Mouse (Mus musculus) midbrain, embryonic 11.5 days (tissue): Measurements from ENCODE around the gene Ubqln4. TPM values are rescaled to one million over a fixed set of nuclear protein-coding genes. Genes with fewer than 3 reads are reported as not detected.

Source experiments
- ATAC-seq: fragments of 200-750 bp; cut with Nextera tagmentation; 2 replicates; pipeline ENCODE4 v1.8.0; 2017; ENCODE audit warnings: moderate TSS enrichment, moderate library complexity; ENCODE audit not compliant: low FRiP score
- DNase-seq: peaks from one replicate; pipeline ENCODE4 v3.0.0; 2015; ENCODE audit warnings: low spot score; ENCODE audit errors: missing footprints
- H3K27ac ChIP-seq: fragments of 300-500 bp; sonication (generic); 2 replicates; pipeline ENCODE4 v1.5.1; 2014; ENCODE audit warnings: low read depth, low read length
- H3K27me3 ChIP-seq: fragments of 300-500 bp; sonication (generic); 2 replicates; pipeline ENCODE4 v1.6.1; 2014; ENCODE audit warnings: mild to moderate bottlenecking, low read length, moderate library complexity, mixed read lengths; ENCODE audit not compliant: control insufficient read depth, insufficient read depth
- H3K36me3 ChIP-seq: fragments of 300-500 bp; sonication (generic); 2 replicates; pipeline ENCODE4 v1.6.1; 2014; ENCODE audit warnings: mild to moderate bottlenecking, low read length, moderate library complexity, mixed read lengths; ENCODE audit not compliant: control insufficient read depth, insufficient read depth
- H3K4me1 ChIP-seq: fragments of 300-500 bp; sonication (generic); 2 replicates; pipeline ENCODE4 v1.6.1; 2014; ENCODE audit warnings: low read length; ENCODE audit not compliant: control insufficient read depth, insufficient read depth
- H3K4me2 ChIP-seq: fragments of 300-500 bp; sonication (generic); 2 replicates; pipeline ENCODE4 v1.6.1; 2014; ENCODE audit warnings: mild to moderate bottlenecking, moderate library complexity
- H3K4me3 ChIP-seq: fragments of 300-500 bp; sonication (generic); 2 replicates; pipeline ENCODE4 v1.5.1; 2014; ENCODE audit warnings: low read depth, low read length
- H3K9ac ChIP-seq: fragments of 300-500 bp; sonication (generic); 2 replicates; pipeline ENCODE4 v1.6.1; 2014; ENCODE audit warnings: low read length
- H3K9me3 ChIP-seq: fragments of 300-500 bp; sonication (generic); 2 replicates; pipeline ENCODE4 v1.6.1; 2016; ENCODE audit warnings: low read length; ENCODE audit not compliant: control insufficient read depth
- WGBS: fragments of 180-500 bp; shearing (Covaris S2); extraction: QIAGEN DNeasy Blood & Tissue Kit; methylation state at CpG from one replicate; pipeline ENCODE4 v1.1.7; 2014; 5-methylcytosine and 5-hydroxymethylcytosine counted together
- polyA plus RNA-seq: library from polyadenylated mRNA; unstranded; fragments of >200 nt; fragmentation: Nextera tagmentation; extraction: Ambion mirVana; gene quantifications from 2 replicates; pipeline ENCODE4 v1.2.1, GENCODE M21; 2014

The Ubqln4 gene
- polyA plus RNA-seq, 1 experiment from 2014 or later = 72.4 TPM

DNA sequence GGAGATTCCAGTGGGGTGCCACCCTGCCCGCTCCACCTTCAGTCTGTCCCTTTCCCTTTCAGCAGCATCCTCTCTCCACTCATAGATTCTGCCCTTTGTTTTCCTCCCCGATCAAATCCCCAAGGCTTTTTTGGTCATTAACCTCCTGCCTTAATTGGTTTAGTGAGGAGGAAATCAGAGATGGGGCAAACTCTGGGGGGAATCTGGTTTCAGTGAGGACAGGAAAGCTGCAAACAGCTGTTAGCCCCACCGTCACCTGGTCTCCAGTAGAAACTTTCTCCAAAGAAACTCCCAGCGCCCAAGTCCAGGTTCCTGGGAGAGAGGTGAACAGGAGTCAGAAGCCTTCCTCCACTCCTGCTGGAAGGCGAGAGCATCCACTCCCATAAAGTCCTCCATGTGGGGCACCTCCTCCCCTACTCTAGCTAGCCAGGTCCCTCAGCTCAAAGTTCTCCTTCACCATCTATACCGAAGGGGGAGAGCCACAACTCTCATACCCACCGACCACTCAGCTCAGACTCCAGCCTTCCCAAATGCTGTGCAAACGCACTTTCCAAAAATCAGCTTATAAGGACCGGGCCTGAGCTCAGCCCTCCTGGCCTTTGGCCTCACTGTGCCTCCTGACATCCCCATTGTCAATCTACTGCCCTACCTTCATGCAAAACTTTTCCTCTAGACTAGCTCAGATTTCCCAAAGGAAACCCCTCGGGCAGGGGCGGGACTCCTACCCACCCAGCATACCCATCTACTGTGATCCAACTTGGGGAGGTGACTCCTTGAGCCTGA lies 23.3 kb upstream of the Ubqln4 start:
- ATAC-seq (no peak), DNase-seq (peak; percentile 92)
- Histone ChIP-seq H3K36me3 (no peaks in the 10 kb centered on the region), H3K9ac (peak overlapping the region; percentile 100), H3K4me2 (peak overlapping the region; percentile 96), H3K9me3 (no peaks in the 10 kb centered on the region), H3K4me1 (peaks cover 41% of the 10 kb centered on the region), H3K4me3 (peak overlapping the region; percentile 96), H3K27ac (peak overlapping the region; percentile 97), H3K27me3 (no peaks in the 10 kb centered on the region)
- 6% methylated on average over 11 of the region's 11 CpGs for WGBS

DNA sequence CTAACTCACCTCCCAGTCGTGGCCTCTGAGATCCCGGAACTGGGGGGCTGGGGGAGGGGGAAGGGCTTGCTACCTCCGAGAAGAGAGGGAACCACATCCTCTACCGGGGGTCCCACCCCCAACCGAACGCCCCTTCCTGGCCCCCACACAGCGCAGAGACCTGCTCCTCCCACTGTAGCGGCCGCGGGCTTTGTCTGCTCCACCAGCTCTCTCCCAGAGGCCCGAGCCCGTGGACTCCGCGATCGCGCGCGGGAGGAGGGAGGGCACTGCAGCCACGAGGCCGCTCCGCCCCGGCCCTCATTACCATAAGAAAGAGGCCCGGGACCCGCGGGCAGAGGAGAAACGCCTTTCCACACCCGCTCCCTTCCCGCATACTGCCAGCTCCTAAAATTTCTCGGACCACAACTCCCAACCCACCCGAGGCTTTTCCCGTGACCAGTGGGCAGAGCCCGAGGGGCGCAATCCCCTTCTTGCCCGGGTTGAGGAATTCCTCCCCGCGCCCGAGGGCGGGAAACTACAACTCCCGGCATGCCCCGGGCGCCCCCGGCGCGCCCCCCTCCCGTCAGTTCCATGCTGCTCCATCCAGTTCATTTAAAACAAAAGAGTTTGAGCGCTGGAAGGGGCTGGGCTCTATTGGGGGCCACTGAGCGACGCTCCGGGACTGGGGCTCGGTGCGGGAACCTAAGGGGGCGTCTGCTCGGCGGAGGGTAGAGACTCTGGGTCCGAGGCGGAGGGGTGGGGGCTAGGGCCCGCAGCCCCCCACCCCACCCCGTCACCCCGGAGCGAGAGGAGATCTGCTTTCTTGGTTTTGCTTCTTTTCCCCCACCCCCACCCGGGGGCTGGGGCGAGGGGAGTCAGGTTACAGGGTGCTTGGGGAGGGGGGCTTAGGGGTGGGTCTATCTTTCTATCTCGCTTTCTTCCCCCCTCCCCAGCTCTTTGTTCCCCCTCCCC lies 21.9 kb upstream of the Ubqln4 start:
- DNase-seq = peak; percentile 99
- Histone ChIP-seq H3K4me3 (peak overlapping the region; percentile 96), H3K36me3 (peaks cover 7% of the 10 kb centered on the region), H3K4me2 (peak overlapping the region; percentile 96), H3K27me3 (no peaks in the 10 kb centered on the region), H3K27ac (peak overlapping the region; percentile 97), H3K9me3 (no peaks in the 10 kb centered on the region), H3K4me1 (peaks cover 52% of the 10 kb centered on the region), H3K9ac (peak overlapping the region; percentile 100)
- peak; percentile 86 for ATAC-seq
- under 1% methylated on average over 56 of the region's 63 CpGs for WGBS

DNA sequence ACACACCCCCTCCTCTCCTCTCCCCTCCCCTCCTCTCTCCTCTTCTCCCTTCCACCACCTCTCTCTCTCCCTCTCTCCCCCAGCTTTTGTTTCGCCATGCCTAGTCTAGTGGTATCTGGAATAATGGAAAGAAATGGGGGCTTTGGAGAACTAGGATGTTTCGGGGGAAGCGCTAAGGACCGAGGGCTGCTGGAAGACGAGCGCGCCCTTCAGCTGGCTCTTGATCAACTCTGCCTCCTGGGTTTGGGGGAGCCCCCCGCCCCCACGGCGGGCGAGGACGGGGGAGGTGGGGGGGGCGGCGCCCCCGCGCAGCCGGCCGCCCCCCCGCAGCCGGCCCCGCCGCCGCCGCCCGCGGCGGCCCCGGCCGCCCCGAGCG lies 21.3 kb upstream of the Ubqln4 start, which contains the start of gene Mex3a:
Gene Mex3a (plus strand): TSS at position 97 of the 376 bp plus-strand sequence.
- no peak for ATAC-seq
- Histone ChIP-seq H3K36me3 (peaks cover 13% of the 10 kb centered on the region), H3K9me3 (no peaks in the 10 kb centered on the region), H3K4me3 (peak within 1 kb of the TSS; percentile 96), H3K27ac (peak within 1 kb of the TSS; percentile 97), H3K9ac (peak within 1 kb of the TSS; percentile 100), H3K27me3 (no peaks in the 10 kb centered on the region), H3K4me2 (peak within 1 kb of the TSS; percentile 96), H3K4me1 (peaks cover 58% of the 10 kb centered on the region)
- no peak for DNase-seq
- WGBS = 0% methylated on average over 16 of the region's 31 CpGs

GRCm38 (mm10) chr3:88532689-88533511 lies 20.7 kb upstream of the Ubqln4 start:
- Histone ChIP-seq H3K27ac (peak overlapping the region; percentile 97), H3K4me2 (peak overlapping the region; percentile 96), H3K9ac (peak overlapping the region; percentile 100), H3K4me3 (peak overlapping the region; percentile 96), H3K9me3 (no peaks in the 10 kb centered on the region), H3K27me3 (no peaks in the 10 kb centered on the region), H3K4me1 (peaks cover 59% of the 10 kb centered on the region), H3K36me3 (peaks cover 17% of the 10 kb centered on the region)
- under 1% methylated on average over 39 of the region's 40 CpGs for WGBS
- ATAC-seq (peak; percentile 10), DNase-seq (peak; percentile 97)

DNA sequence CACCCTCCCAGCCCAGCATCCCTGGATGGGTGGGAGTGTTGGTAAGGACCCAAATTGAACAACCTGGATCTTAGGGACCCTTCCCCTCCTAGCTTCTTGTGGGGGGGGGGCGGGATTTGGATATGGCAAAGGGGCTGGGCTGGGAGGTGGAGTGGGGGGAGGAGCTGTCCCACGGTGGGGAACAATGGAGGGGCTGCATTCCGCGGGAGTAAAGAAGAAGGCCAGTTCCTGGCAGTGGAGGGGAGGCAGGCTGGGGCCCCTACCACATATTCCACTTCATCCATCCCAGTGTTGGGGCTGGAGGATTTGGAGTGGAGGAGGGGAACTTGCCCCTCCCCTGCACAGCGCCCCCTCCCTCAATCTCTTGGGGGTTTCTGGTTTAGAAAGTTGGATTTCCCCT lies 19.9 kb upstream of the Ubqln4 start:
- H3K9ac ChIP-seq = peak overlapping the region; percentile 100
- peaks cover 63% of the 10 kb centered on the region for H3K4me1 ChIP-seq
- WGBS = 2% methylated on average over 4 of the region's 5 CpGs
- DNase-seq = peak; percentile 88
- H3K9me3 ChIP-seq = no peaks in the 10 kb centered on the region
- ATAC-seq = no peak
- peak overlapping the region; percentile 97 for H3K27ac ChIP-seq
- peak overlapping the region; percentile 96 for H3K4me2 ChIP-seq
- no peaks in the 10 kb centered on the region for H3K27me3 ChIP-seq
- H3K36me3 ChIP-seq = peaks cover 17% of the 10 kb centered on the region
- H3K4me3 ChIP-seq = peak overlapping the region; percentile 96

DNA sequence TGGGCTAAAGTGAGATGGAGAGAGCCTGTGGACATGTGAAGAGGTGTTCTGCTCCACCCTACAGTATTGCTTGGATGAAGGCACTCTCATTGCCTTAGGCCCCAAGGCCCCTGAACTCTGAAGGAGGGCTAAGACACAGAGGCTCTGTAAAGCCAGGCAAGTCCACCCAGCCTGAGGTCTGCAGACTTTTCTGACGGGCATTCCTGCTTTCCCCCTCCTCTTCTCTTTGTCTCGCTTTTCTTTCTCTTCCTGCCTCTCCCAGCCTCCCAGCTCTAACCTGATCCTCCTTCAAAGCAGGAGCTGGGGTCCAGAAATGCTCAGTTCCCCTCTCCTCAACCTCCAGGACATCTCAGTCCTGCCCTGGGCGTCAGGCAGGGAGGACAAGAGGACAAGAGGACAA lies 18.6 kb upstream of the Ubqln4 start:
- peak overlapping the region; percentile 96 for H3K4me2 ChIP-seq
- DNase-seq (peak; percentile 89), ATAC-seq (no peak)
- H3K4me3 ChIP-seq = peak overlapping the region; percentile 96
- H3K27ac ChIP-seq = peak overlapping the region; percentile 47
- WGBS = 2% methylated on average over 3 of the region's 3 CpGs
- H3K36me3 ChIP-seq = peaks cover 17% of the 10 kb centered on the region
- peak overlapping the region; percentile 100 for H3K9ac ChIP-seq
- peaks cover 61% of the 10 kb centered on the region for H3K4me1 ChIP-seq
- no peaks in the 10 kb centered on the region for H3K27me3 ChIP-seq
- H3K9me3 ChIP-seq = no peaks in the 10 kb centered on the region

- Histone ChIP-seq H3K4me2 (peak overlapping the region; percentile 96), H3K4me1 (peaks cover 62% of the 10 kb centered on the region), H3K9me3 (no peaks in the 10 kb centered on the region), H3K36me3 (peaks cover 20% of the 10 kb centered on the region), H3K27ac (peak overlapping the region; percentile 47), H3K4me3 (peak overlapping the region; percentile 96), H3K27me3 (no peaks in the 10 kb centered on the region), H3K9ac (peak overlapping the region; percentile 100)
- DNase-seq = peak; percentile 91
- no peak for ATAC-seq
- WGBS = 33% methylated on average over 4 of the region's 4 CpGs
Observed at GRCm38 (mm10) chr3:88535527-88535926, 18.0 kb upstream of the Ubqln4 start.

GRCm38 (mm10) chr3:88536103-88536930 lies 17.2 kb upstream of the Ubqln4 start:
- Histone ChIP-seq H3K4me3 (peak overlapping the region; percentile 96), H3K27me3 (no peaks in the 10 kb centered on the region), H3K4me1 (peaks cover 66% of the 10 kb centered on the region), H3K27ac (peak overlapping the region; percentile 51), H3K4me2 (peak overlapping the region; percentile 96), H3K9ac (peak overlapping the region; percentile 100), H3K9me3 (no peaks in the 10 kb centered on the region), H3K36me3 (peaks cover 20% of the 10 kb centered on the region)
- WGBS = 5% methylated on average over 64 of the region's 64 CpGs
- ATAC-seq (peak; percentile 4), DNase-seq (peak; percentile 96)
